Mouse (Mus musculus) gastrocnemius, postnatal 10 days (tissue): ENCODE measurements at regions not wholly inside any gene's neighbourhood (a gene's known extent, or its start where the extent isn't known, plus 50 kb on each side); places are given as distances from the start of the nearest gene placed in this dataset.

ENCODE experiments used
- DNase-seq: peaks from one replicate; pipeline ENCODE4 v3.0.0; 2021; ENCODE audit warnings: mixed read lengths

- no peak for DNase-seq
Measured at GRCm38 (mm10) chr9:43627558-43627957, 116.2 kb upstream of the Nectin1 start.

- DNase-seq = no peak
Measured at GRCm38 (mm10) chr9:43628786-43629185, 115.0 kb upstream of the Nectin1 start.

- DNase-seq = no peak
Measured at GRCm38 (mm10) chr9:43636372-43636965, 107.3 kb upstream of the Nectin1 start.

DNA sequence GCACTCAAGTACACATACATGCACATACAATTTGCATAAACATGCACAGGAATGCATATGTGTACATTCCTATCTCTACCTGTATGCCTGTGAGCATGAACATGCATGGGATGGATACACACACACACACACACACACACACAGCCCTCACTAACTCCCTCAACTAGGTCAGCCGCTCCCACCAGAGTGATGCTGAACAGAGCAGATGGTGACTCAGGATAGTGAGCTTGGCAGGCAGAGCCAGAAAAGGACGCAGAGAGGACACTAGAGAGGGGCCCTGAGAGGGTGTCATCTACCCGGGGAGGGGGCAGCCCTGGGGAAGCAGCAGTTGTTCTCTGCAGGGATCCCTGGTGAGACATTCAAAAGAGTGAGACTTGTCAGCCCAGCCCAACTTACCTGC is 85.6 kb upstream of the Nectin1 start:
- no peak for DNase-seq

GRCm38 (mm10) chr9:43659237-43659636 is 84.5 kb upstream of the Nectin1 start:
- DNase-seq = no peak

- no peak for DNase-seq
Measured at GRCm38 (mm10) chr9:43660151-43660550, 83.6 kb upstream of the Nectin1 start.

DNA sequence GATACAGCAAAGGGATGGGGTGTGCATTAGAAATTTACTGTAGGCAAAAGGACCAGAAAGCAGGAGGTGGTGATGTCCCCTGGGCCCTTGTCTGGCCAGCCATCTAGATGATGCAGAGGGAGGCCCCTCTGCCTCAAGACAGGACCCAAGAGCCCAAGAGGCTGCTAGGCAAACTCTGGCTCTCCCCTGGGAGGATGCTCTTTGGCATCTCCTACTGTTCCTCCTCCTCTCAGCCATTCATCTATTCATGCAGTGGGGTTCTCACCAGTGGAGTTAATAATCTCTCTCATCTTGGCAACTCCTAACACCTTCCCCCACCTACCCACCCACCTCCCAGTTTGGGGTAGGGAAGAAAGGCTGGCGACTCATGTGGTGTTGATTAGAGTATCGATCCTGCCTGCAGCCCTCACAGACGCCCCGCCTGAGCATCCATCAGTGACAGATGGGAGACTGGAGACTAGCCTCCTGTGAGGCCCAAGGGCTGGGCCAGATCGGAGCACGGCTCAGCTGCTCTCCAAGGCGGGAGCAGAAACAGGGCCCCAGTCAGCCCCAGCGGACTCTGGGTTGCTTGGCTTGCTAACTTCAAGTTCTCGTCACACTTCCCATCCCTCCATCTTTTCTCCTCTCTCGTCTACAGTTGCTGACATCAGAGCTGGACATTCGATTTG is 82.8 kb upstream of the Nectin1 start:
- no peak for DNase-seq

GRCm38 (mm10) chr9:43661646-43662045 is 82.1 kb upstream of the Nectin1 start:
- DNase-seq = no peak

- DNase-seq = no peak
Measured at GRCm38 (mm10) chr9:43667386-43667785, 76.4 kb upstream of the Nectin1 start.

DNA sequence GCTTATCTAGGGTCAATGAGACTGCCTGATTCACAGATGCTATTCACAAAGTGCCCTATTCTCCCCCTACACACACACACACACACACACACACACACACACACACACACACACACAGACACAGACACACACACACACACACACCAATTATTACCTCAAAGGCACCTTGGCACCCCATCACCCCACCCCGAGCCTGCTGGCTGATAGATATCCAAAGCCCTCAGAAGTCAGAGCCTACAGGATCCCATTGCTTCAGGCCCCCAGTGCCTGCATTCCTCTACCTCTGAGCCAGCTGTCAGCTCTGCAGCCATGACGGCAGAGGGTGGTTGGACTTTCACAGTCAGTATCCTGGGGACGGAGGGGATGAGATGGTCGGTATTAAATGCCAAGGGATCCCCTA is 75.8 kb upstream of the Nectin1 start:
- DNase-seq = no peak

DNA sequence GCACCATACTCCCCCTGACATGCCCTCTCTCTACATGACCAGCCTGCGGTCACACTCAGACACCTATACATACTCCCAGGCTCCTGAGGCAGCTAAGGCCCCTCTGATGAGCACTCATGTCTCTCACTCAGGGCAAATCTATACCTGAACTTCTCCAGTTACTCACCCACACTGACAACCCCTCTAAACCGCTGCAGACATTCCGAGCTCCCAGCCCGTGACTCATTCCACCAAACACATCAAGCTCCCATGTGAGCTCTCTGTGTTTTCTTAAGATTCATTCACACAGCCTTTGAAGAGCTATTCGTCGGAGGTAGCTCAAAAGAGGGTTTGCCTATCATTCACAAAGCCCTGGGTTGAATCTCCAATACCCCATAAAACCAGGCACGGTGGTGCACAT is 75.1 kb upstream of the Nectin1 start:
- no peak for DNase-seq

- no peak for DNase-seq
Measured at GRCm38 (mm10) chr9:43670563-43670962, 73.2 kb upstream of the Nectin1 start.

GRCm38 (mm10) chr9:43673171-43673680 is 70.6 kb upstream of the Nectin1 start:
- no peak for DNase-seq

- DNase-seq = no peak
Measured at GRCm38 (mm10) chr9:43674321-43674720, 69.5 kb upstream of the Nectin1 start.

GRCm38 (mm10) chr9:43676011-43676410 is 67.8 kb upstream of the Nectin1 start:
- no peak for DNase-seq

DNA sequence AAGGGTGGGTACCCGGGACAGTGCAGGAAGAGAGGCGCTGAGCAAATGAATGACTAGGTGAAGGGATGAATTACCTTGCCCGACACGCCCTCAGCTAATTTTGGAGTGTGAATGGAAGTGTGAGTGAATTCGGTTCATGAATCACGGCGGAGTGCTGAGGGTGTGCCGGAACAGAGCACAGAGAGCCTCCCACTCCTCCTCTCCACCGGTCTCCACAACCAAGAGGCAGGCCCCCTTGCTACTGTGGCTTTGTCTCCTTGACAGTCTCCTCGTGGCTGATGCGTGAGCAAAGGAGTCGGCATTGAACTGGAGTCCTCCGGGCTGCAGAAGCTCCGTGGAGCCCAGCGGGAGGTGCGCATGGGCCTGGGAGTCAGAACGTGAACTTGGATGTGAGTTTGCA is 64.5 kb upstream of the Nectin1 start:
- no peak for DNase-seq

DNA sequence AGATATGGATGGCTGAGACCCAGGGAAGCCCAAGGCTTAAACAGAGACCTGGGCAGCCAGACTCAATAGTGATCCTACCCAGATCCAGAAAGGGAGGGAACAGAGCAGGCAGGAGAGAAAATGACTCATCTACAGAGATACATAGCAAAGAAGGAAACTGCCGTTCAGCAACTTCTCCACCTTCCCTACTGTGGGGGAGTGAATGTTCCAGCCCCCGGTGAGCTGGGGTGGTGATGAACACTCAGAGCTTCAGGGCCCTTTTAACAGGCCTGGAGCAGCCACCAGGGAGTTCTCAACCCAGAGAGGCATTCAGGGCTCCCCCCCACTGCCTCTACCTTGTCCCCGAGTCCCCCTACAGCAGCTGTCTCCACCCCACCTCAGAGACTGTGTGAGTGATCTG is 62.5 kb upstream of the Nectin1 start:
- DNase-seq = no peak

DNA sequence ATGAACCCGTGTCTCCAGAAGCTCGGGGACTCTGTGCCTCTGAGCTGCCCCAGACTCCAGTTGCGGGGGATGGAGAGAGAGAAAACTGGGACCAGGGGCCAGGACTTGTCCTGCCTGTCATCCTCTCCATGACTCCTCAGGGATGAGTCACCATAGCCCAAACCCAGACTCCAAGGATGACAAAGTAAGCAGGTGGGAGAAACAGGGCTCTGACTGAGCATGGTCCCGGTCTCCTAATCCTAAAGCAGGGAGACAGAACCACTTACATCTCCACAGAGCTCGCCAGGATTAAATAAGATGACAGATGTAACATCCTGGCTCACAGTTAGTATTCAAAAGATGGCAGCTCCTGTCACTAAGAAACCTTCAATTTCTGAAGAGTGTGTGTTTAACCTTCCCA is 61.7 kb upstream of the Nectin1 start:
- no peak for DNase-seq

- DNase-seq = no peak
Measured at GRCm38 (mm10) chr9:43684596-43684995, 59.2 kb upstream of the Nectin1 start.

DNA sequence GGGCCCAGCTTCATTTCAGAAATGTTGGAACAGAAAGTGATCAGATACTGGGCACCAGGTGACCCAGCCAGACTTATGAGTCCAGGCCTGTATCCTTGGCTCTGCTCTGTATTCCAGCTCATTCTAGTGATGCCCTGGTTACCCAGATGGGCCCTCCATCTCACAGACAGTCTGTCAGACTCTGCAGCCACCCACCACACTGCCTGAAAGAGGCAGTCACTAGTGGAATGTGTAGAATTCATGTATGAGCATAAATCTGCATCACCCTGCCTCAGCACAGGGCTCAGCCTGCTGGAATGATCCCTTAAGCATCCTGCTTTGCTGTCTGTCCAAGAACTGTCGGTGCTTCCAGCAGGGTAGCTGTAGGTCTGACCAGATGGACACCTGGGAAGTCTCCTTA is 51.8 kb upstream of the Nectin1 start:
- no peak for DNase-seq

GRCm38 (mm10) chr9:43692538-43692937 is 51.2 kb upstream of the Nectin1 start:
- DNase-seq = no peak
